Mouse (Mus musculus): ENCODE measurements around the gene Mup17. TPM values are rescaled to one million over a fixed set of nuclear protein-coding genes. Genes with fewer than 3 reads are reported as not detected.
"Not testable (repeated sequence)": the region's sequence is repeated elsewhere in the genome, so short reads cannot be mapped to it uniquely, and the experiment has no call there.

The Mup17 gene
- polyA plus RNA-seq (2015; fragmentation: Nextera tagmentation; extraction: Ambion mirVana): not detected in 2 replicates

DNA sequence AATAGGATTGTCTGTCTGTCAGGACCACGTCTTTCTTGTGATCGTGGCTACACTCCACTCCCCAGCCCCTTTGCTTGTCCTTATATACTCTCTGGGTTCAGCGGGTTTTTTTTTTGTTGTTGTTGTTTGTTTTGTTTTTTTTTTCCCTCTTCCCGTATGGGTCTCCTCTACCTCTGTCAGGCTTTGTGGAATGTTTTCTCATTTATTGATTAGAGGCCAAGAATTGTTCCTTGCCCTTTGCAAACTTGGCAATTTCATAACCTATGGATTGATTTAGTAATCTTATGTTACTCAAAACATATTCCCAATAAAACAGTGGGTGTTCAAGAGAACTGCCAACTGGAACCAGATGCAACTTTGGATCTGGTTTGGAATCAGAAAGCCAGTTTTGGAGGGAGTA lies at the start of gene Mup17:
Gene Mup17, minus strand, starts transcription at position 101 of the 400 bp plus-strand sequence.
- 79% methylated on average over 3 of the region's 4 CpGs for WGBS
- DNase-seq (ENCODE audit: low spot score); H3K27me3 ChIP-seq (ENCODE audit: control insufficient read depth, insufficient read depth, low read length); H3K9me3 ChIP-seq (ENCODE audit: control insufficient read depth, low read length); H3K4me2 ChIP-seq (replicated peaks; ENCODE audit: low read depth); H3K9ac ChIP-seq (ENCODE audit: low read length); H3K4me3 ChIP-seq (ENCODE audit: low read depth, low read length); H3K36me3 ChIP-seq (ENCODE audit: control insufficient read depth, insufficient read depth, low read length); H3K4me1 ChIP-seq (replicated peaks; ENCODE audit: control insufficient read depth, insufficient read depth); H3K27ac ChIP-seq (replicated peaks); ATAC-seq (ENCODE audit: low FRiP score, low TSS enrichment): not testable (repeated sequence)

DNA sequence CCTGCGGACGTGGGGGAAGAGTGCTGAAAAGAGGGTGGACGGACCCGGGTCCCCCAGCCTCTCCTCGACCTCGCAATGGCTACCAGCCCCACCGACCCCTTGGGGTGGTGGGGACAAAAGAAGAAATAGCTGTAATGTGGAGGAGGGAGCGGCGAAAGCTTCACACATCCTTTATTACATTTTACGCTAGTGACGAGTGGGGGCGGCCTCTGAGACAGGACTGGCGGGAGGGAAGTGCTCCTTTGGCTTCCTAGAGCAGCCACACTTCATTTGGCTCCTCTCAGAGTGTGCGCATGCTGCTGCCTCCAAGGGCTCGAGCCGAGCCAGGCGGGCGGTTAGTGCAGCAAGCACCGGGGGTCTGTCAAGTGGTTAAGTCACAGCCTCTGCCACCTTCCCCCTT lies 24.1 kb downstream of the Mup17 start:
- not testable (repeated sequence) for H3K27ac ChIP-seq (replicated peaks); H3K9me3 ChIP-seq (ENCODE audit: control insufficient read depth, low read length); H3K4me2 ChIP-seq (replicated peaks; ENCODE audit: low read depth); H3K9ac ChIP-seq (ENCODE audit: low read length); DNase-seq (ENCODE audit: low spot score); H3K27me3 ChIP-seq (ENCODE audit: control insufficient read depth, insufficient read depth, low read length); H3K4me1 ChIP-seq (replicated peaks; ENCODE audit: control insufficient read depth, insufficient read depth); H3K36me3 ChIP-seq (ENCODE audit: control insufficient read depth, insufficient read depth, low read length); ATAC-seq (ENCODE audit: low FRiP score, low TSS enrichment); H3K4me3 ChIP-seq (ENCODE audit: low read depth, low read length)
- 86% methylated on average over 17 of the region's 19 CpGs for WGBS

- TF ChIP-seq CTCF (IDR thresholded peaks at IDR 0.05; ENCODE audit: low read depth): peak; percentile 60
- H3K9me3 ChIP-seq (ENCODE audit: control insufficient read depth, low read length); H3K4me1 ChIP-seq (replicated peaks; ENCODE audit: control insufficient read depth, insufficient read depth); H3K27ac ChIP-seq (replicated peaks); H3K9ac ChIP-seq (ENCODE audit: low read length); DNase-seq (ENCODE audit: low spot score); H3K4me2 ChIP-seq (replicated peaks; ENCODE audit: low read depth); H3K27me3 ChIP-seq (ENCODE audit: control insufficient read depth, insufficient read depth, low read length); H3K36me3 ChIP-seq (ENCODE audit: control insufficient read depth, insufficient read depth, low read length); ATAC-seq (ENCODE audit: low FRiP score, low TSS enrichment); H3K4me3 ChIP-seq (ENCODE audit: low read depth, low read length): not testable (repeated sequence)
- 43% methylated on average over 2 of the region's 2 CpGs for WGBS
These were observed 39.8 kb downstream of the Mup17 start for GRCm38 (mm10) chr4:61555887-61556286.

Other genes with a start within 250 kb of the Mup17 start
- gene Mup15, start 156.1 kb downstream of the Mup17 start, polyA plus RNA-seq (2015; fragmentation: Nextera tagmentation; extraction: Ambion mirVana): not detected in 2 replicates
- gene Mup16, start 76.3 kb downstream of the Mup17 start, polyA plus RNA-seq (2015; fragmentation: Nextera tagmentation; extraction: Ambion mirVana): not detected in 2 replicates
- not detected in 2 replicates for gene Mup18, start 78.3 kb upstream of the Mup17 start, polyA plus RNA-seq (2015; fragmentation: Nextera tagmentation; extraction: Ambion mirVana)
- not detected in 2 replicates for gene Mup19, start 186.4 kb upstream of the Mup17 start, polyA plus RNA-seq (2015; fragmentation: Nextera tagmentation; extraction: Ambion mirVana)
- not detected in 2 replicates for gene Mup5, start 239.4 kb upstream of the Mup17 start, polyA plus RNA-seq (2015; fragmentation: Nextera tagmentation; extraction: Ambion mirVana)

All from stomach, postnatal 0 days (tissue).